Mouse (Mus musculus) hindbrain, embryonic 11.5 days (tissue): ENCODE results near the gene Ptpn13. TPM values are rescaled to one million over a fixed set of nuclear protein-coding genes. Genes with fewer than 3 reads are reported as not detected.

Experiments used
- ATAC-seq: fragments of 200-750 bp; cut with Nextera tagmentation; 2 replicates; pipeline ENCODE4 v1.8.0; 2017; ENCODE audit warnings: mild to moderate bottlenecking, moderate TSS enrichment, moderate library complexity; ENCODE audit not compliant: low FRiP score
- DNase-seq: peaks from one replicate; pipeline ENCODE4 v3.0.0-alpha.2; 2015; ENCODE audit warnings: low spot score
- H3K27ac ChIP-seq: fragments of 300-500 bp; sonication (generic); 2 replicates; pipeline ENCODE4 v1.5.1; 2014; ENCODE audit warnings: mild to moderate bottlenecking, low read depth, low read length
- H3K27me3 ChIP-seq: fragments of 300-500 bp; sonication (generic); 2 replicates; pipeline ENCODE4 v1.6.1; 2014; ENCODE audit warnings: mild to moderate bottlenecking, low read length, moderate library complexity, mixed read lengths; ENCODE audit not compliant: control insufficient read depth, insufficient read depth
- H3K36me3 ChIP-seq: fragments of 300-500 bp; sonication (generic); 2 replicates; pipeline ENCODE4 v1.6.1; 2014; ENCODE audit warnings: mild to moderate bottlenecking, low read length, moderate library complexity, mixed read lengths; ENCODE audit not compliant: control insufficient read depth, insufficient read depth
- H3K4me1 ChIP-seq: fragments of 300-500 bp; sonication (generic); replicated peaks from 2 replicates; pipeline ENCODE4 v1.6.1; 2014; ENCODE audit warnings: low read length, mixed read lengths; ENCODE audit not compliant: control insufficient read depth, insufficient read depth
- H3K4me2 ChIP-seq: fragments of 300-500 bp; sonication (generic); replicated peaks from 2 replicates; pipeline ENCODE4 v1.6.1; 2014; ENCODE audit warnings: mild to moderate bottlenecking, low read depth, low read length
- H3K4me3 ChIP-seq: fragments of 300-500 bp; sonication (generic); 2 replicates; pipeline ENCODE4 v1.5.1; 2014; ENCODE audit warnings: low read depth, low read length
- H3K9ac ChIP-seq: fragments of 300-500 bp; sonication (generic); 2 replicates; pipeline ENCODE4 v1.6.1; 2014; ENCODE audit warnings: low read depth, low read length
- H3K9me3 ChIP-seq: fragments of 300-500 bp; sonication (generic); 2 replicates; pipeline ENCODE4 v1.6.1; 2016; ENCODE audit warnings: low read length; ENCODE audit not compliant: control insufficient read depth
- WGBS: fragments of 180-500 bp; shearing (Covaris S2); extraction: QIAGEN DNeasy Blood & Tissue Kit; methylation state at CpG from one replicate; pipeline ENCODE4 v1.1.7; 2014; 5-methylcytosine and 5-hydroxymethylcytosine counted together
- polyA plus RNA-seq: library from polyadenylated mRNA; unstranded; fragments of >200 nt; fragmentation: Nextera tagmentation; extraction: Ambion mirVana; gene quantifications from 2 replicates; pipeline ENCODE4 v1.2.1, GENCODE M21; 2014

The Ptpn13 gene
- polyA plus RNA-seq, 1 experiment from 2014 or later: 19.3 TPM

DNA sequence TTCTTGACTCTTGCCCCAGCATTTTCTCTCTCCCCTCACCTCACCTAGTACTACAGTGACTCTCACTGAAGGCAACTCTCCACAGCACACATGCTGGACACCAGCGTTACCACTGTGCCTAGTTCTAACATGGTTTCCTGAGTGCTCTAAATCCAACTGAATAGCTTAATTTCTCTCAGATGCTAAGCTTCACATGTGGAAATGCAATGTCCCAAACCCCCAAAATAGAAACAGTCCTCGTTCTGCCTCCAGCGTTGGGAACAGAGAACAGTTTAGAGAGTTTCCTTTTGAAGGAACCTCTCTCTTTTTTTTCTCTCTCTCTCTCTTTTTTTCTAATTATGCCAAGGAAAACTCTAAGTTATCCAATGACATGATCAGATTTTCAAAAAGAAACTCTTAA is 6.5 kb downstream of the Ptpn13 start:
- WGBS: 67% methylated on average over 3 of the region's 3 CpGs
- Histone ChIP-seq H3K9ac (no peak overlapping the region), H3K27ac (no peak overlapping the region), H3K4me2 (no peak overlapping the region), H3K9me3 (no peaks in the 10 kb centered on the region), H3K4me3 (no peak overlapping the region), H3K4me1 (no peaks in the 10 kb centered on the region), H3K36me3 (no peaks in the 10 kb centered on the region), H3K27me3 (no peaks in the 10 kb centered on the region)
- DNase-seq (no peak), ATAC-seq (no peak)

- DNase-seq: peak; percentile 42
- H3K27me3 ChIP-seq: no peaks in the 10 kb centered on the region
- WGBS: 15% methylated on average over 18 of the region's 19 CpGs
- no peaks in the 10 kb centered on the region for H3K36me3 ChIP-seq
- ATAC-seq: no peak; the same call in 1 of the 2 replicates
- peak overlapping the region; percentile 20; the same call in 1 of the 2 replicates for H3K4me3 ChIP-seq
- H3K27ac ChIP-seq: no peak overlapping the region
- peak overlapping the region; percentile 9; the same call in 1 of the 2 replicates for H3K4me2 ChIP-seq
- H3K9me3 ChIP-seq: no peaks in the 10 kb centered on the region
- H3K9ac ChIP-seq: peak overlapping the region; percentile 3; the same call in 1 of the 2 replicates
- H3K4me1 ChIP-seq: no peaks in the 10 kb centered on the region
Measured at GRCm38 (mm10) chr5:103436039-103436944, 11.3 kb downstream of the Ptpn13 start.

- Histone ChIP-seq H3K36me3 (no peaks in the 10 kb centered on the region), H3K4me3 (no peak overlapping the region), H3K27me3 (no peaks in the 10 kb centered on the region), H3K27ac (no peak overlapping the region), H3K4me1 (no peaks in the 10 kb centered on the region), H3K4me2 (no peak overlapping the region), H3K9ac (no peak overlapping the region), H3K9me3 (no peaks in the 10 kb centered on the region)
- 68% methylated on average over 3 of the region's 3 CpGs for WGBS
- DNase-seq (no peak), ATAC-seq (no peak)
Measured at GRCm38 (mm10) chr5:103437714-103438113, 12.7 kb downstream of the Ptpn13 start.

DNA sequence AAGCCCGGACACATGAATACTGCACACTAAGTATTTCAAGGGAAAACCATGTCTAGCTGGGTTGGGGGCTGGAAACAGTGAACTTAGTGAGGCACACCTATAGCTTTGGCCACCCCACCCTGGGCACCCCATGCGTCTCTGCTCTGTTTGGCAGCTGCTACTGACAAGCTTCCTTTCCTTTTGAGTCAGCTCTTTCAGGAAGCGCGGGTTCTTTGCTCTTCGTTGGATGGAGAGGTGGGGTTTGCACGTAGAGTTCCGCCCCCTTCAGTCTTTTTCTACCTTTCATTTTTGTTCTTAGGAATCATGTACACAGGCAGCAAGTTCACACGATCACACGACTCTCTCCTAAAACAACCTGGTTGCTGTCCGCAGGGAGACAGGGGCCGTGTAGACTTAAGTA is 14.2 kb downstream of the Ptpn13 start:
- ATAC-seq (no peak), DNase-seq (no peak)
- Histone ChIP-seq H3K9me3 (no peaks in the 10 kb centered on the region), H3K27ac (no peak overlapping the region), H3K4me1 (no peaks in the 10 kb centered on the region), H3K36me3 (no peaks in the 10 kb centered on the region), H3K27me3 (no peaks in the 10 kb centered on the region), H3K4me3 (no peak overlapping the region), H3K9ac (no peak overlapping the region), H3K4me2 (no peak overlapping the region)
- 88% methylated on average over 11 of the region's 11 CpGs for whole genome bisulfite sequencing

- Histone ChIP-seq H3K4me3 (no peak overlapping the region), H3K4me2 (no peak overlapping the region), H3K9ac (no peak overlapping the region), H3K9me3 (no peaks in the 10 kb centered on the region), H3K27me3 (no peaks in the 10 kb centered on the region), H3K27ac (no peak overlapping the region), H3K36me3 (no peaks in the 10 kb centered on the region), H3K4me1 (no peaks in the 10 kb centered on the region)
- no peak for ATAC-seq
- no peak for DNase-seq
- WGBS: 88% methylated on average over 11 of the region's 11 CpGs
Measured at GRCm38 (mm10) chr5:103440418-103441276, 15.7 kb downstream of the Ptpn13 start.

- Histone ChIP-seq H3K4me3 (no peak overlapping the region), H3K27ac (peak overlapping the region; percentile 65), H3K36me3 (no peaks in the 10 kb centered on the region), H3K4me1 (no peaks in the 10 kb centered on the region), H3K9ac (no peak overlapping the region), H3K9me3 (no peaks in the 10 kb centered on the region), H3K27me3 (no peaks in the 10 kb centered on the region), H3K4me2 (no peak overlapping the region)
- ATAC-seq (no peak), DNase-seq (no peak)
- 35% methylated on average over 4 of the region's 4 CpGs for WGBS
Measured at GRCm38 (mm10) chr5:103441706-103442105, 16.7 kb downstream of the Ptpn13 start.

DNA sequence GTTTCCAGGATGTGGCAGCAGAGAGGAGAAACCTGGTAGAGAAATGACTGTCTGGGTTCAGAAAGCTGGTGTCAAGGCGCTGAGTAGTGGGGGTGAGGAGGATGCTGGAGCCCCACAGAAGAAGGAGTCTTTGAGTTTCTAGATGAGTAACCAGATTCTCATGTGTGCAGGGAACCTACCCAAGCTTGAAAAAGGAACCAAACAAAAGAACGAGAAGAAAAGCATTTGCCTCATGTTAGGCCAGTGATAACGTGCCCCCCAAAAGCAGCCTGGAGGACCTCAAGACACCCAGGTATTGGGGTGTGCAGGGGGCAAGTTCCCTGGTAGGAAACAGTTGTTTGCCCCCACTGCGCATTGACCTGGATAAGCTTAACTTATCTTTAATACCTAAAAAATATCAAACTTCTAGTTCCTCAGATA is 17.3 kb downstream of the Ptpn13 start:
- Histone ChIP-seq H3K9ac (no peak overlapping the region), H3K27me3 (no peaks in the 10 kb centered on the region), H3K4me2 (no peak overlapping the region), H3K4me3 (no peak overlapping the region), H3K4me1 (no peaks in the 10 kb centered on the region), H3K36me3 (no peaks in the 10 kb centered on the region), H3K27ac (peak overlapping the region; percentile 65), H3K9me3 (no peaks in the 10 kb centered on the region)
- ATAC-seq (no peak), DNase-seq (no peak)
- 49% methylated on average over 4 of the region's 4 CpGs for WGBS

- H3K4me1 ChIP-seq: no peaks in the 10 kb centered on the region; the same call in 1 of the 2 replicates
- ATAC-seq (no peak), DNase-seq (no peak)
- WGBS: 82% methylated on average over 7 of the region's 7 CpGs
- no peak overlapping the region for H3K4me2 ChIP-seq
- H3K4me3 ChIP-seq: no peak overlapping the region
- no peaks in the 10 kb centered on the region for H3K27me3 ChIP-seq
- no peak overlapping the region for H3K27ac ChIP-seq
- no peaks in the 10 kb centered on the region for H3K36me3 ChIP-seq
- no peaks in the 10 kb centered on the region for H3K9me3 ChIP-seq
- no peak overlapping the region for H3K9ac ChIP-seq
Measured at GRCm38 (mm10) chr5:103442921-103443320, 17.9 kb downstream of the Ptpn13 start.
